In genomic region chr4:155992241-155992905, GRCm38 (mm10) we compare ENCODE assay signal across 1 mouse cellular context.
TF ChIP-seq lines count a peak whose summit lies in the region.

TSS of gene B3galt6 (minus strand) at chr4:155992649.
TSS of gene Sdf4 (plus strand) at chr4:155992872.

TF ChIP-seq in CH12.LX, 34 proteins besides CTCF, POLR2A, EP300 and RAD21 (continued from another document):
- no peak for TF ChIP-seq TBP (conservative IDR thresholded peaks at IDR 0.05; ENCODE audit: low read depth, low read length)
TF ChIP-seq in CH12.LX: peak in this region for 16.
